Mouse (Mus musculus): ENCODE measurements around the gene Tmem204.
A peak's percentile ranks its signal among the peaks of the same experiment; 100 is the strongest.
"Not testable (repeated sequence)": the region's sequence is repeated elsewhere in the genome, so short reads cannot be mapped to it uniquely, and the experiment has no call there.

The Tmem204 gene

GRCm38 (mm10) chr17:25083444-25083931, at the start of gene Tmem204:
Gene Tmem204, minus strand, starts transcription at chr17:25083591.
- DNase-seq = peak; percentile 68 to 84

GRCm38 (mm10) chr17:25130060-25130459, 46.7 kb upstream of the Tmem204 start:
- DNase-seq = no peak

DNA sequence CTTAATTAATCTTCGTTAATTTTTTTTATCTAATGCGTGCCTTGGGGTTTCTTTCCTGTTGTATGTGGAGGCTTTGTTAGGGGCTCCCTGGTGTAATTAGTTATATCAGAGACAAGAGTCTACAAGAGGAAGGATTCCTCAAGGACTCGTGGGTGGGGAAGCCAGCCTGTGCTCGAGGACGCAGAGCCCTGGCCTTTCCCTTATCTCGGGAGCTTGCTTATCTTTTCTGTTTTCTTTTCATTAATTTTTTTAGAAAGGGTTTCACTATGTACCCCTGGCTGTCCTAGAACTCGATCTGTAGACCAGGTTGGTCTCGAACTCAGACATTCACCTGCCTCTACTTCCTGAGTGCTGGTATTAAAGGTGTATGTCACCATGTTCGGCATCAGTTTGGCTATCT, 44.3 kb upstream of the Tmem204 start:
- DNase-seq = no peak

- DNase-seq = no peak
Measured at GRCm38 (mm10) chr17:25127079-25127478, 43.7 kb upstream of the Tmem204 start.

DNA sequence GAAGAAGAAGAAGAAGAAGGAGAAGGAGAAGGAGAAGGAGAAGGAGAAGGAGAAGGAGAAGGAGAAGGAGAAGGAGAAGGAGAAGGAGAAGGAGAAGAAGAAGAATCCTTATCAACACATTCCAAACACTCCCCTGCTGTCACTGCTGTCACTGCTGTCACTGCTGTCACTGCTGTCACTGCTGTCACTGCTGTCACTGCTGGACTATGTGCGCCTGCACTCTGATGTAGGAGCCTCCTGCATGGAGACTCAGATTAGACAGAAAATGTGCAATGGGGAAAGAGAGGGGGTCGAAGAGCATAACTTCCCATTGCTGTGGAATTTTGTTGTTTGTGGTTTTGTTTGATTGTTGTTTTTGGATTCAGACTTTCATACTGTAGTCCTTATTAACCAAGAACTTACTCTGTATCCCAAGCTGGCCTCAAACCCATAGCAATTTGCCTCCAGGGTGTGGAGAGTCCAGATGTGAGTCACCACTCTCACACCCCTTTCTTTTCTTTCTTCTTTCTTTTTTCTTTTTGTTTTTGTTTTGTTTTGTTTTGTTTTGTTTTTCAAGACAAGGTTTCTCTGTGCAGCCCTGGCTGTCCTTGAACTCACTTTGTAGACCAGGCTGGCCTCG, 42.2 kb upstream of the Tmem204 start:
- not testable (repeated sequence) for DNase-seq

GRCm38 (mm10) chr17:25123979-25124378, 40.6 kb upstream of the Tmem204 start:
- peak in 1 of 2 experiments; percentile 36 for DNase-seq

GRCm38 (mm10) chr17:25120406-25120805, 37.0 kb upstream of the Tmem204 start, which contains the start of gene Ptx4:
Gene Ptx4, plus strand, starts transcription at chr17:25120760.
- no peak for DNase-seq

DNA sequence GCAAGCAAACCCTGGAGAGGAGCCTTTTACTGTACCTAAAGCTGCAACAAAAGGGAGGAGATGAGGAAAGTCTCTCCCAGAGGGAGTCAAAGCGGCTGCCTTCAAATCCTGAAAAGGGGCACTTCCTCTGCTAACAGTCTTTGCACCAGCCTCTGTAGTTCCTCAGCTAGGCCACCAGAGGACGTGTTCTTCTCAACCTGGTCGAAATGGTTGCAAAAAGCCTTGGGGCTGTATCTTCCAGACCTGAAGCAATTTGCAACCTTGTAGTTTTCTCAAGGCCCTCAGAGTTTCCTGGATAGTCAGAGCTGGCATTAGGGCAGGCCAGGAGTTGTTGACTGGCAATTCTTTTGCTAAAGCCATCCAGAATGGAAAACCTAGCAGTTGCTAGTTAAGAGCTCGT, 33.9 kb upstream of the Tmem204 start:
- no peak for DNase-seq

DNA sequence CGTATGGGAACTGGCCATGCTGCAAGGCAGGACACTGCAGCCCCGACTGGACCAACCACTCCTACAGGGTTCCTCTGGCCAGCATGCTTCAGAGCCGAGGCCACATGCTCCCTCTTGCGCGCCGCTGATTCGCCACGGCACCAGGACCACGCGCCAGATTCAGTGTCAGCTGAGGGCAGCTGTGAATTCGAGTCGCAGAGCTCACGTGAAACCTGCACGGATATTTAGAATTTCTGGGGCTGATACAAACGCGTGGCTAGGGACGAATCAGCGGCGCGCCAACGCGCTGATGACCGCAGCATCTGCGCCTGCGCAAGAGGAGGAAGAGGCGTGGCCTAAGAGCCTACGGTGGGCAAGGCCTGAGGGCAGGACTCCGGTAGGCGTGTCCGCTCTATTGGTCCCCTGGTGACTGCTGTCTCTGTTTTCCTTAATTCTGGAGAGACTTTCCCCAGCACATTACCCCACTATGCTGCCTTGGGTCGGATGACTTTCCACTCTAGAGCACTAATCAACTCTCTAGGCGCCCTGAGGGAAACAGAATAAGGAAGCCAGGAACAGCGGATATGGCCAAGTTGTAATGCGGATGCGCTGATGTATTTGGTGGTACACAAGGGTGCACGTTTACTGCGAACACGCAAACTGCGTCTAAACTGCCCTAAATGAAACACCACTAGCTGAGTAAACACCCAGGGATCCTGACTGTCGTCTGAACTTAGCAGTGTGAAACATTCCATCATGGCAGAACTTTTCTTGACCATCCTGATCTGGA, 32.5 kb upstream of the Tmem204 start, which contains the start of gene Telo2:
Gene Telo2 (minus strand): TSS at position 304 of the 769 bp plus-strand sequence.
- DNase-seq = peak; percentile 96 to 97

DNA sequence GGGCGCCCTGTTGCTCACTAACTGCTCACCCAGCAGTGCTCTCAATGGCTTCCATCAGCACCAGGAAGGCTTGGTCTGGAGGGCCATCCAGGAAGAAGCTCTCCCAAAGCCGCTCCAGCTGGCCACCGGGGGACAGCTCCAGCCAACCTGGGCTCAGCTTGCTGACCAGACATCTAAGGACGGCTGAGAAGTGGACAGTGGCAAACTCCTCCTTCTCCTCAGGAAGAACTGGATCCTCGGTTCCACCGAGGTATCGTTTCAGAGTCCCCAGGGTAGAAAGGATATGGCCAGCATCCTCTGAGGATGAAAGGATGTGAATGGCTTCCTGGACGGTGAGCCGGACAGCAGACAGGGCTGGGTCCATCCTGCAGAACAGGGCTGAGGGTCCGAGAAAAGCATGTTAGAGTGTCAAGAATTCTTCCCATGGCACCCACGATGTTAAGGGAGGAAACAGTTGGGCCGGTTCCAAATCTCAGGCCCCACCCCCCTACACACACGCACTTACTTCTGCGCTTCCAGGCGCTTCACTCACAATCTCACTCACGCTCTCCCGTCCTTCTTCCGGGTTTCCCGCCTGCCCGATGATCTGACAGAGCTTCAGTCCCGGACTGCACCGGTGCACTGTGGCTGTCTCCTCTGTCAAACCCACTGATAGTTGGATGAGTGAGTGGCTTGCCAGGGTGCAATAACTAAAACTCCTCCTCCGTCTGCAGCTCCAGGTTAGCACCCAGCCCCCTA, 31.7 kb upstream of the Tmem204 start:
- DNase-seq = peak; percentile 39 to 58

GRCm38 (mm10) chr17:25112423-25112810, 29.0 kb upstream of the Tmem204 start:
- no peak for DNase-seq

DNA sequence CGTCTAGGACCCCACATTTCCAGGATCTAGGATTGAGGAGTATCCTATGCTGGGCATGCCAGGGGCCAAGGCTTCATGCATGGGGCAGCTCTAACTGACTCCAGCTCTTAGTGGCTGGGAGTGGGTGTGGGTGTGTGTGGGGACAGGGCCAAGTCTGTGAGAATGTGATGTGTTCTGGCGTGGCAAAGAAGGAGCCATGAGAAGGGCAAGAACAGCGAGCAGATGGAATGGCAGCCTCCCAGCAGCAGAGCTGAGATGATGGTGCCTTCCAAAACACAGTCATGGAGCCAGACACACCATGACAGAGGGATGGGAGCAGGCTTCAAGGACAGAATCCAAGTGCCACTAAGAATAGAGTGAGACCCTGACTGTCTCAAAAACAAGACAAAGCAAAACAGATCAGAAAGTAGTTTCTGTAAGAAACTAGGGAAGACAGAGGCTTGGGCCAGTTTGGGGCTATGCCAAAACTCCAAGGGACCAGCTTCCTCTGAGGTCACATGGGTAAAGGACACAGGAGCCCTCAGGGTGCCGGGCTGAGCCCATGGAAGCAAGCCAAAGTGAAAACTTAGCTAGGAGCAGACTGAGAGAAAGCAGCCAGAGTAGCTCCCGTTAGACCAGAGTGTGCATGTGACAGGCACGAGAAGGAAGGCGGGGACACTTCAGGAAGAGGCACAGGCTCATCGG, 28.5 kb upstream of the Tmem204 start:
- DNase-seq = peak; percentile 78 to 86

- no peak for DNase-seq
Measured at GRCm38 (mm10) chr17:25111220-25111619, 27.8 kb upstream of the Tmem204 start.

DNA sequence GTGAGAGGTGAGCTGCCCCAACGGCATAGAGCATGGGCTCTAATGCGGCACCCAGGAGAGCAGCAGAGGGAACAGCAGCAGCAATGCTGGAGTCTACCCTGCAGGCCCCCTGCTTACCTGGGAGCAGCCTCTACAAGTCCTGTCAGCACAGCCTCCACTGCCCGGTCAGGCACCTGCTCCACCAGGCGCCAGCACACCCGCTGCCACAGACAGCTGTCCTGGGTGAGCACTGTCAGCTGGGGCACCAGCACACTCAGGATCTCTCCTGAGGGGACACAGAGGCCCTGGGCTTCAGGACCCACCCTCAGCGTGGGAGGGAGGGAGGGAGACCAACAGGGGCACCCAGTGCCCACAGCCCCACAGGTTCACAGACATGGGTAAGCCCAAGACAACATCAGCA, 27.2 kb upstream of the Tmem204 start:
- no peak for DNase-seq

GRCm38 (mm10) chr17:25109578-25109977, 26.2 kb upstream of the Tmem204 start:
- peak; percentile 75 to 76 for DNase-seq

DNA sequence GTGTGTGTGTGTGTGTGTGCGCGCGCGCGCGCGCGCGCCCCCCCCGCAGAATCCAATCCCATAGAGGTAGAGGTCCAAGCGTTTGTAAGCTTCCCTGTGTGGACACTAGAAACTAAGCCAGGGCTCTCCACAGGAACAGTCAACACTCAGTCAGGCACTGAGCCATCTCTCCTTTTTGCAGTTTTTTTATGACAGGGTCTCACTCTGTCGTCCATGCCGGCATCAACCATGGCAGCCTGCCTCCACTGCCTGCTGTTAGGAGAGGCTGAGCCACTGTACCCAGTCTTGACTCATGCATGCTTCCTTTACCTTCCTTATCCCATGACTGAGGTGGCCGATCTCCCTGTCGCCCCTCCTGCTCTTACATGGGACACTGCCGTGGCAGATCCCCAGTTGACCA, 24.4 kb upstream of the Tmem204 start:
- DNase-seq = no peak

- DNase-seq = no peak
Measured at GRCm38 (mm10) chr17:25101338-25101737, 17.9 kb upstream of the Tmem204 start.

DNA sequence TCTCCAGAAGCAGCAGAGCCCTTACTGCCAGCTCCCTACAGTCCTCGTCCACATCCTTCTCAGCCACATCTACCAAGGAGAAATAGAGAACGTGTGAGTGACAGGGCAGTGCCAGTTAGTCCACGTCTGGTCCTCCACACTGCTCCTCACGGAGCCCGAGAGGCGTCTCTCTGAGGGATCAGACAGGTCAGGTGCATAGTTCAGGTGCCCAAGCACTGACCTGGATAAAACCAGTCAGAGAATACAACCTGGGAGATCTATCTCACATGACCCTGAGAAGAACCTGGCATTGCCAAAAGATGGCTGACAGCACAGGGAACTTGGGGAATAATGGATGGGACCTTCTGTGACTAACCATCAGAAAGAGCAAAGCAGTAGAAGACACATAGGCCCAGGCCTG, 16.7 kb upstream of the Tmem204 start:
- peak in 1 of 2 experiments; percentile 78 for DNase-seq

- peak; percentile 79 to 82 for DNase-seq
Measured at GRCm38 (mm10) chr17:25096221-25096620, 12.8 kb upstream of the Tmem204 start.

DNA sequence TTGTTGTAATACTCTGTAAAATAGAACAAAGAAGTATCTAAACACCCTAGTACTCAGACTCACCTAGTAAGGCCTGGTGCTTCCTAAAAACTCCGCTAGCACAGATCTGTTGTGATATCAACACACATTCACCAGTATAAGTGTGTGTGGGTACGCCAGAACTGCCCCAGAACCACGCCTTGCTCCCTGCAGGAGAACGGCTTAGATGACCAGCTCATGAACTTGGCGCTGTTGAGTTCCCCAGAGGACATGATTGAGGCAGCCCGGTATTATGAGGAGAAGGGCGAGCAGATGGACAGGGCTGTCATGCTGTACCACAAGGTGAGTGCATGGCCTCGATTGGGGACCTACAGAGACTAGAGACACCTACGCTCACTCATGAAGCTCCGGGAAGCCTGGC, 7.1 kb upstream of the Tmem204 start:
- no peak for DNase-seq

- DNase-seq = no peak
Measured at GRCm38 (mm10) chr17:25089158-25089557, 5.8 kb upstream of the Tmem204 start.

DNA sequence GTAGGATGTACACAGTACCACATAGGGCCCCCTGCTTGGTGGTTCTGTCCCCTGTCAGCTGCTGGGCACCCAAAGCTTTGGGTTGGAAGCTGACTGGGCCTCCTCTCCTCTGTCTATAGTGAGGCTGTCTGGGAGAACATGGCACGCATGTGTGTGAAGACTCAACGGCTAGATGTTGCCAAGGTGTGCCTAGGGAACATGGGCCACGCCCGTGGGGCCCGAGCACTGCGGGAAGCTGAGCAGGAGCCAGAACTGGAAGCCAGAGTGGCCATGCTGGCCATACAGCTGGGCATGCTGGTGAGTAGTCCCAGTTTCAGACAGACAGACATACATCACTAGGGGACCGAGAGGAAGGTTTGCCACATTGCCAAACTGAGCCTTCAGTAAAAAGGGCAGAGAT, 3.3 kb upstream of the Tmem204 start:
- no peak for DNase-seq
